22 mouse cellular contexts compared by ENCODE assay signal in the genomic region with DNA sequence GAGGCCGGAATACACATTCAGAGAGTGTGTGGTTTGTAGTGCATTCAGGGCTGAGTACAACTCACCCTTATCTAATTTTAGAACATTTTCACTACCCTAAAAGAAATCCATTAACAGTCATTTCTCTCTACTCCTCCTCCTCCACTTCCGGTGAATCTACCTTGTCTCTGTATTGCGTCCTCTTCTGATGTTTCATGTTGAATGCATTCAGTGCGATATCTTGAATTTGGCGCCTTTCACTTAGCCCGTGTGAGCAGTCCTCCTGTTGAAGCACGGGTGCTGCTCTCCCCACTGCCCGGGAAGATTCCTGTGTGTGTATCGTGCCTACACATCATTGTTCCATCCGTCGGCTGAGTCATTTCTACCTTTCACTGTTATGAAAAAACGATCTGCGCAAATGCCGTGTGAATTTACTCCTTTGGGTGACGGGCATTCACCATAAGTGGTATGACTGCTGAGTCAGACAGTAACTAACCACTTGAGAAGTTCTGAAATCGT. TPM values are rescaled to one million over a fixed set of nuclear protein-coding genes. Genes with fewer than 3 reads are reported as not detected.
DNase-seq lines count a peak whose midpoint lies in the region; ATAC-seq lines count a peak whose summit lies in the region.
"Had no signal": no experiment of that assay in that cellular context is flagged by ENCODE, and none has a peak within 500 bp of the region (broad histone marks: within the 10 kb centered on the region; RNA-seq: fewer than 3 reads in every experiment).

No protein-coding gene starts in this region.

- H3K4me3 ChIP-seq in forebrain, embryonic 12.5 days (replicated peaks): no peak overlapping the region
- H3K4me3 ChIP-seq: heart, embryonic 12.5 days; liver, embryonic 12.5 days; lung, embryonic 15.5 days; megakaryocyte, embryonic 14.5 days; midbrain, embryonic 15.5 days had no signal

- 96% methylated on average over 16 of the region's 16 CpGs for WGBS in forebrain, embryonic 12.5 days

- H3K27me3 ChIP-seq in forebrain, embryonic 12.5 days: no peaks in the 10 kb centered on the region
- H3K27me3 ChIP-seq: heart, embryonic 12.5 days; lung, embryonic 15.5 days; midbrain, embryonic 15.5 days had no signal

- H3K27ac ChIP-seq in forebrain, embryonic 12.5 days: no peak overlapping the region
- H3K27ac ChIP-seq: liver, embryonic 12.5 days; lung, embryonic 15.5 days; midbrain, embryonic 15.5 days had no signal

- H3K9ac ChIP-seq in forebrain, embryonic 12.5 days: no peak overlapping the region
- H3K9ac ChIP-seq: heart, embryonic 12.5 days; liver, embryonic 12.5 days; lung, embryonic 15.5 days; midbrain, embryonic 15.5 days had no signal

- peaks cover 9% of the 10 kb centered on the region for H3K4me1 ChIP-seq in forebrain, embryonic 12.5 days

- peak; percentile 46 for DNase-seq in thymus, postnatal 0 days (ENCODE audit: low spot score)
- no peak for DNase-seq in thymus, postnatal 36 days
- peak; percentile 74 for DNase-seq in T-cell, adult 2 months (ENCODE audit: low spot score)
- DNase-seq in adrenal gland, adult (ENCODE audit: inconsistent age in 2 of 2, low spot score in 1 of 2): no peak
- no peak for DNase-seq in cerebellum, adult 9-11 months
- DNase-seq: cerebellum, postnatal 14 days; kidney, adult 18-20 months; kidney, postnatal 25 days; layer of hippocampus, adult 9-11 months; right cerebral cortex, postnatal 4 days had no signal

- H3K4me2 ChIP-seq in forebrain, embryonic 12.5 days: no peak overlapping the region
- H3K4me2 ChIP-seq: heart, embryonic 12.5 days; liver, embryonic 12.5 days; lung, embryonic 15.5 days; midbrain, embryonic 15.5 days had no signal

- H3K9me3 ChIP-seq in forebrain, embryonic 12.5 days: no peaks in the 10 kb centered on the region
- H3K9me3 ChIP-seq: heart, embryonic 12.5 days; liver, embryonic 12.5 days; lung, embryonic 15.5 days; midbrain, embryonic 15.5 days had no signal

- H3K36me3 ChIP-seq in forebrain, embryonic 12.5 days (replicated peaks): peaks cover 18% of the 10 kb centered on the region
- H3K36me3 ChIP-seq: liver, embryonic 12.5 days had no signal

- peak; percentile 33; the same call in 1 of the 2 replicates for ATAC-seq in megakaryocyte, adult 5-6 weeks (ENCODE audit: poor library complexity, severe bottlenecking)
- no peak for ATAC-seq in forebrain, embryonic 12.5 days (ENCODE audit: low FRiP score)
- ATAC-seq: forebrain, embryonic 14.5 days; hindbrain, embryonic 16.5 days; liver, embryonic 12.5 days; midbrain, embryonic 15.5 days had no signal

RNA-seq across cellular contexts. Expression of a gene that starts 6.6 kb away (rescaled TPM):
- polyA plus RNA-seq in thymus, postnatal 0 days (2015; fragmentation: Nextera tagmentation; extraction: Ambion mirVana): 52.3 and 56.7 TPM in 2 replicates
- total RNA-seq in megakaryocyte, adult 5-6 weeks (2015): 6.2 and 7.0 TPM in 2 replicates
- 5.7 and 7.1 TPM in 2 replicates for total RNA-seq in megakaryocyte, adult 5-6 weeks (2017)
- polyA plus RNA-seq in forebrain, embryonic 12.5 days (2016; fragmentation: Nextera tagmentation; extraction: Ambion mirVana): 23.3 and 36.8 TPM in 2 replicates

RNA-seq across cellular contexts. Expression of a gene that starts 27.6 kb away (rescaled TPM):
- 81.9 and 82.9 TPM in 2 replicates for polyA plus RNA-seq in thymus, postnatal 0 days (2015; fragmentation: Nextera tagmentation; extraction: Ambion mirVana)
- 94.1 and 112 TPM in 2 replicates for total RNA-seq in megakaryocyte, adult 5-6 weeks (2015)
- total RNA-seq in megakaryocyte, adult 5-6 weeks (2017): 58.4 and 64.0 TPM in 2 replicates
- 50.9 and 59.6 TPM in 2 replicates for polyA plus RNA-seq in forebrain, embryonic 12.5 days (2016; fragmentation: Nextera tagmentation; extraction: Ambion mirVana)

RNA-seq across cellular contexts. Expression of a gene that starts 59.8 kb away (rescaled TPM):
- polyA plus RNA-seq in thymus, postnatal 0 days (2015; fragmentation: Nextera tagmentation; extraction: Ambion mirVana): 0.05 and 0.35 TPM in 2 replicates
- not detected in 2 replicates for total RNA-seq in megakaryocyte, adult 5-6 weeks (2015)
- 0.18 and 0.65 TPM in 2 replicates for total RNA-seq in megakaryocyte, adult 5-6 weeks (2017)
- polyA plus RNA-seq in forebrain, embryonic 12.5 days (2016; fragmentation: Nextera tagmentation; extraction: Ambion mirVana): not detected in 2 replicates
- total RNA-seq: gastrocnemius, adult 18-20 months; heart, postnatal 25 days; left cerebral cortex, adult 8-10 months had no signal
- polyA plus RNA-seq: forebrain, embryonic 14.5 days; heart, embryonic 12.5 days; liver, embryonic 12.5 days; lung, embryonic 15.5 days; midbrain, embryonic 15.5 days had no signal

Comparison
In these comparisons a context has a peak if more than half of its experiments do, and no peak if none do; other contexts are left out.
1. DNase-seq: peak in thymus, postnatal 0 days (single experiment) and T-cell, adult 2 months (single experiment); none in thymus, postnatal 36 days (0 of 2), adrenal gland, adult (0 of 2) and cerebellum, adult 9-11 months (single experiment).